Comparison of ENCODE assay signal across 9 mouse cellular contexts in genomic region chr13:96132833-96133232, GRCm38 (mm10). TPM values are rescaled to one million over a fixed set of nuclear protein-coding genes. Genes with fewer than 3 reads are reported as not detected.
DNase-seq lines count a peak whose midpoint lies in the region; ATAC-seq lines count a peak whose summit lies in the region.
"Had no signal": no experiment of that assay in that cellular context is flagged by ENCODE, and none has a peak within 500 bp of the region (broad histone marks: within the 10 kb centered on the region; RNA-seq: fewer than 3 reads in every experiment).

No protein-coding gene starts in this region.

- H3K4me2 ChIP-seq in heart, embryonic 11.5 days = peak overlapping the region; percentile 89
- peak overlapping the region; percentile 94 for H3K4me2 ChIP-seq in limb, embryonic 11.5 days (ENCODE audit: low read depth, severe bottlenecking)
- peak overlapping the region; percentile 89 for H3K4me2 ChIP-seq in stomach, embryonic 16.5 days (ENCODE audit: low read depth, low read length)

- H3K4me3 ChIP-seq in heart, embryonic 11.5 days (ENCODE audit: low read depth, low read length) = peak overlapping the region; percentile 49
- H3K4me3 ChIP-seq in limb, embryonic 11.5 days (ENCODE audit: low read depth, low read length) = peak overlapping the region; percentile 45
- H3K4me3 ChIP-seq in stomach, embryonic 16.5 days (replicated peaks; ENCODE audit: low read length) = peak overlapping the region; percentile 49

- H3K27me3 ChIP-seq in heart, embryonic 11.5 days (ENCODE audit: control insufficient read depth, insufficient read depth, low read length) = peaks cover 66% of the 10 kb centered on the region
- peaks cover 55% of the 10 kb centered on the region for H3K27me3 ChIP-seq in limb, embryonic 11.5 days (ENCODE audit: control insufficient read depth, insufficient read depth, low read length)
- peaks cover 63% of the 10 kb centered on the region for H3K27me3 ChIP-seq in stomach, embryonic 16.5 days (ENCODE audit: control insufficient read depth, insufficient read depth, low read length)

- H3K27ac ChIP-seq in heart, embryonic 11.5 days (ENCODE audit: low read depth, low read length) = no peak overlapping the region
- no peak overlapping the region for H3K27ac ChIP-seq in limb, embryonic 11.5 days (replicated peaks; ENCODE audit: low read depth, low read length)
- H3K27ac ChIP-seq in stomach, embryonic 16.5 days (ENCODE audit: low read length) = no peak overlapping the region

- ATAC-seq in heart, embryonic 11.5 days (replicated peaks; ENCODE audit: insufficient number of reproducible peaks, low FRiP score, low TSS enrichment) = no peak
- peak; percentile 5; the same call in 1 of the 2 replicates for ATAC-seq in limb, embryonic 11.5 days (ENCODE audit: insufficient number of reproducible peaks, low FRiP score, low TSS enrichment, low read depth)
- ATAC-seq in stomach, embryonic 16.5 days (ENCODE audit: insufficient read depth, low FRiP score) = 0 out of 2 replicates have a peak, but pooled peaks have one; percentile 14

- H3K36me3 ChIP-seq in heart, embryonic 11.5 days (ENCODE audit: control insufficient read depth, insufficient read depth, low read length) = no peaks in the 10 kb centered on the region
- no peaks in the 10 kb centered on the region for H3K36me3 ChIP-seq in limb, embryonic 11.5 days (ENCODE audit: control insufficient read depth, insufficient read depth, low read length)
- H3K36me3 ChIP-seq in stomach, embryonic 16.5 days (ENCODE audit: control insufficient read depth, insufficient read depth, low read length) = no peaks in the 10 kb centered on the region

- H3K9ac ChIP-seq in heart, embryonic 11.5 days (ENCODE audit: low read depth, low read length) = no peak overlapping the region
- peak overlapping the region; percentile 45; the same call in 1 of the 2 replicates for H3K9ac ChIP-seq in limb, embryonic 11.5 days (ENCODE audit: low read length)
- peak overlapping the region; percentile 52 for H3K9ac ChIP-seq in stomach, embryonic 16.5 days (ENCODE audit: low read length)

- H3K9me3 ChIP-seq in heart, embryonic 11.5 days (replicated peaks; ENCODE audit: control insufficient read depth, low read length) = no peaks in the 10 kb centered on the region
- no peaks in the 10 kb centered on the region for H3K9me3 ChIP-seq in limb, embryonic 11.5 days (ENCODE audit: control insufficient read depth, low read length)
- H3K9me3 ChIP-seq in stomach, embryonic 16.5 days (replicated peaks; ENCODE audit: control insufficient read depth, low read length) = no peaks in the 10 kb centered on the region

- no peak for DNase-seq in heart, adult 8-10 months (ENCODE audit: low spot score)
- peak; percentile 48 for DNase-seq in retina, embryonic 14.5 days (ENCODE audit: low spot score)
- no peak for DNase-seq in retina, postnatal 1 day
- DNase-seq in limb, embryonic 11.5 days (ENCODE audit: low spot score) = peak; percentile 50
- DNase-seq in thymus, postnatal 0 days (ENCODE audit: low spot score) = no peak
- DNase-seq in ovary, postnatal 14 days (ENCODE audit: low spot score) = no peak
- DNase-seq: kidney, adult 11 months had no signal

- WGBS in heart, embryonic 11.5 days (ENCODE audit: insufficient replicate concordance) = 0% methylated on average over 15 of the region's 15 CpGs
- 2% methylated on average over 15 of the region's 15 CpGs for WGBS in limb, embryonic 11.5 days
- WGBS in stomach, embryonic 16.5 days = under 1% methylated on average over 15 of the region's 15 CpGs

- 0 out of 2 replicates have a peak, but pooled peaks cover 4% of the 10 kb centered on the region for H3K4me1 ChIP-seq in heart, embryonic 11.5 days (ENCODE audit: control insufficient read depth, insufficient read depth, low read length)
- peaks cover 6% of the 10 kb centered on the region; the same call in 1 of the 2 replicates for H3K4me1 ChIP-seq in limb, embryonic 11.5 days (ENCODE audit: control insufficient read depth, insufficient read depth, low read length)
- peaks cover 13% of the 10 kb centered on the region for H3K4me1 ChIP-seq in stomach, embryonic 16.5 days (ENCODE audit: control insufficient read depth, insufficient read depth, low read length)

RNA-seq across cellular contexts. Expression of gene Sv2c, which starts 0.5 kb away (rescaled TPM):
- 0.69 and 1.2 TPM in 2 replicates for polyA plus RNA-seq in heart, embryonic 11.5 days (2014; fragmentation: Nextera tagmentation; extraction: Ambion mirVana)
- under 1 TPM; 0.25 to 0.83 (median 0.35) TPM for total RNA-seq in heart, adult 8-10 months (2022)
- 0.95 and 1.0 TPM in 2 replicates for polyA plus RNA-seq in limb, embryonic 11.5 days (2014; fragmentation: Nextera tagmentation; extraction: Ambion mirVana)
- polyA plus RNA-seq in stomach, embryonic 16.5 days (2015; fragmentation: Nextera tagmentation; extraction: Ambion mirVana) = 2.3 and 3.2 TPM in 2 replicates
- 0.39 and 1.1 TPM in 2 replicates for polyA plus RNA-seq in thymus, postnatal 0 days (2015; fragmentation: Nextera tagmentation; extraction: Ambion mirVana)

RNA-seq across cellular contexts. Expression of gene Gm17190, which starts 51.0 kb away (rescaled TPM):
- not detected in 2 replicates for polyA plus RNA-seq in heart, embryonic 11.5 days (2014; fragmentation: Nextera tagmentation; extraction: Ambion mirVana)
- not detected for total RNA-seq in heart, adult 8-10 months (2022)
- polyA plus RNA-seq in limb, embryonic 11.5 days (2014; fragmentation: Nextera tagmentation; extraction: Ambion mirVana) = not detected in 2 replicates
- polyA plus RNA-seq in stomach, embryonic 16.5 days (2015; fragmentation: Nextera tagmentation; extraction: Ambion mirVana) = not detected in 2 replicates
- polyA plus RNA-seq in thymus, postnatal 0 days (2015; fragmentation: Nextera tagmentation; extraction: Ambion mirVana) = not detected in 2 replicates

RNA-seq across cellular contexts. Expression of gene Gm20075, which starts 51.7 kb away (rescaled TPM):
- 30.8 and 31.3 TPM in 2 replicates for polyA plus RNA-seq in heart, embryonic 11.5 days (2014; fragmentation: Nextera tagmentation; extraction: Ambion mirVana)
- 10 to 100 TPM; 13.3 to 15.6 (median 14.5) TPM for total RNA-seq in heart, adult 8-10 months (2022)
- 38.0 and 38.8 TPM in 2 replicates for polyA plus RNA-seq in limb, embryonic 11.5 days (2014; fragmentation: Nextera tagmentation; extraction: Ambion mirVana)
- polyA plus RNA-seq in stomach, embryonic 16.5 days (2015; fragmentation: Nextera tagmentation; extraction: Ambion mirVana) = 18.2 and 29.0 TPM in 2 replicates
- 28.4 and 29.3 TPM in 2 replicates for polyA plus RNA-seq in thymus, postnatal 0 days (2015; fragmentation: Nextera tagmentation; extraction: Ambion mirVana)

Comparison
In these comparisons a context has a peak if more than half of its experiments do, and no peak if none do; other contexts are left out.
1. DNase-seq: peak in retina, embryonic 14.5 days (single experiment) and limb, embryonic 11.5 days (single experiment); none in heart, adult 8-10 months (single experiment), retina, postnatal 1 day (single experiment), thymus, postnatal 0 days (single experiment) and ovary, postnatal 14 days (single experiment).
2. Peak in every context shown above with its lines, with median percentiles within 50 percentile points of each other: H3K4me2 ChIP-seq and H3K4me3 ChIP-seq.